11 mouse cellular contexts compared by ENCODE assay signal in genomic region chr19:53031957-53032371, GRCm38 (mm10). TPM values are rescaled to one million over a fixed set of nuclear protein-coding genes. Genes with fewer than 3 reads are reported as not detected.
DNase-seq lines count a peak whose midpoint lies in the region; ATAC-seq lines count a peak whose summit lies in the region.
"Had no signal": no experiment of that assay in that cellular context is flagged by ENCODE, and none has a peak within 500 bp of the region (broad histone marks: within the 10 kb centered on the region; RNA-seq: fewer than 3 reads in every experiment).

No protein-coding gene starts in this region.

- 0 out of 2 replicates have a peak overlapping the region, but pooled peaks have one; percentile 18 for H3K4me2 ChIP-seq in heart, embryonic 14.5 days (ENCODE audit: low read length)

- H3K4me3 ChIP-seq in heart, embryonic 14.5 days (ENCODE audit: control insufficient read depth in 1 of 2, insufficient read depth in 1 of 2, low read depth in 1 of 2, low read length in 2 of 2) = no peak overlapping the region

- H3K9me3 ChIP-seq in heart, embryonic 14.5 days (ENCODE audit: control insufficient read depth, low read length) = no peaks in the 10 kb centered on the region

- WGBS in heart, embryonic 14.5 days = 10% methylated on average over 8 of the region's 8 CpGs

- peaks cover 12 to 29% of the 10 kb centered on the region in 2 experiments for H3K4me1 ChIP-seq in heart, embryonic 14.5 days (ENCODE audit: control insufficient read depth in 2 of 2, insufficient read depth in 2 of 2, low read length in 2 of 2)

- ATAC-seq in heart, embryonic 14.5 days (ENCODE audit: insufficient number of reproducible peaks, insufficient read depth, low FRiP score, low read depth) = peak; percentile 42; the same call in 1 of the 2 replicates
- peak; percentile 78 for ATAC-seq in erythroid progenitor cell, adult 5-6 weeks (replicated peaks; ENCODE audit: low FRiP score, poor library complexity, severe bottlenecking)
- ATAC-seq in megakaryocyte, adult 5-6 weeks (ENCODE audit: poor library complexity, severe bottlenecking) = peak; percentile 70

- H3K9ac ChIP-seq in heart, embryonic 14.5 days (ENCODE audit: low read length) = peak overlapping the region; percentile 21; the same call in 1 of the 2 replicates

- no peaks in the 10 kb centered on the region for H3K27me3 ChIP-seq in heart, embryonic 14.5 days (ENCODE audit: control insufficient read depth, insufficient read depth, low read length)

- DNase-seq in heart, postnatal 25 days (ENCODE audit: low spot score) = no peak
- peak; percentile 71 for DNase-seq in MEL-GATA-1-ER (ENCODE audit: extremely low read depth, low read depth)
- no peak for DNase-seq in embryo, embryonic 9.5 days (ENCODE audit: extremely low spot score)
- no peak for DNase-seq in left cerebral cortex, adult 8-10 months (ENCODE audit: low spot score in 2 of 2)
- DNase-seq: cerebellum, postnatal 10 days; gastrocnemius, postnatal 10 days; lung, postnatal 4 days; retina, postnatal 1 day had no signal

- peaks cover 41% of the 10 kb centered on the region for H3K36me3 ChIP-seq in heart, embryonic 14.5 days (ENCODE audit: control insufficient read depth, insufficient read depth, low read length)

- intact Hi-C loops in heart, postnatal 25 days (cut with DNase I) = no loop called here

- H3K27ac ChIP-seq in heart, embryonic 14.5 days (replicated peaks in 1 of 2; ENCODE audit: control insufficient read depth in 1 of 2, insufficient read depth in 1 of 2, low read depth in 2 of 2, low read length in 2 of 2) = 0 out of 4 replicates have a peak overlapping the region, but pooled peaks of 1 of the 2 experiments have one; percentile 41

RNA-seq across cellular contexts. Expression of gene Xpnpep1, which starts 8.1 kb away (rescaled TPM):
- polyA plus RNA-seq in heart, embryonic 14.5 days (2014; fragmentation: Nextera tagmentation; extraction: Ambion mirVana) = 151 and 159 TPM in 2 replicates
- 10 to 100 TPM; 80.0 to 90.6 TPM for total RNA-seq in heart, postnatal 25 days (2021)
- total RNA-seq in erythroid progenitor cell, adult 5-6 weeks (2015; ENCODE audit: low replicate concordance) = 36.4 and 45.7 TPM in 2 replicates
- total RNA-seq in erythroid progenitor cell, adult 5-6 weeks (2017; ENCODE audit: low replicate concordance) = 27.3 and 49.2 TPM in 2 replicates
- 46.3 and 52.5 TPM in 2 replicates for total RNA-seq in megakaryocyte, adult 5-6 weeks (2015)
- 57.8 and 60.2 TPM in 2 replicates for total RNA-seq in megakaryocyte, adult 5-6 weeks (2017)
- 10 to 100 TPM; 59.6 to 74.9 (median 68.6) TPM for total RNA-seq in left cerebral cortex, adult 8-10 months (2022)
